Mouse (Mus musculus): ENCODE measurements around the gene Gm17720.

The Gm17720 gene

DNA sequence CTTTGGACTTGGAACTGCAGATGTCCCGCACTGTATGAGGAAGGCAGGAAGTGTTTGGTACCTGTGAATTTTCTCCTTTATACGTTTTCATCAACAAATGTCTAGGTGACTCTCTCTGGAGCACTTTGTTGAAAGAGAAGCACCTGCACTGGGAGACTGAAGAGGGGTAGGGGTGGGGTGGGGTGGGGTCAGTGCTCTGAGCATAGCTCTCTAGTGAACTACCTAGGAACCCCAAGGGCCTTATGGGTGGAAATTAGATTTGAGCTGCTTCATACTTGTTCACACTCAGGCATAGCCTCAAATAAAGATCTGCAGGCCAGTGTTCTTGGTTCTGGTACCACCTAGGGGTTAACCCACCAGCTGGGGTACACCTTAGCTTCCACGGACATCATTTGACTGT lies at the start of gene Gm17720:
Gm17720 (minus strand) TSS at position 101 of the 400 bp plus-strand sequence.
- DNase-seq: no peak

- peak; percentile 53 for DNase-seq
Observed at GRCm38 (mm10) chr8:110145538-110145937, 43.0 kb upstream of the Gm17720 start.

GRCm38 (mm10) chr8:110140770-110141169 lies 38.2 kb upstream of the Gm17720 start:
- DNase-seq: no peak

DNA sequence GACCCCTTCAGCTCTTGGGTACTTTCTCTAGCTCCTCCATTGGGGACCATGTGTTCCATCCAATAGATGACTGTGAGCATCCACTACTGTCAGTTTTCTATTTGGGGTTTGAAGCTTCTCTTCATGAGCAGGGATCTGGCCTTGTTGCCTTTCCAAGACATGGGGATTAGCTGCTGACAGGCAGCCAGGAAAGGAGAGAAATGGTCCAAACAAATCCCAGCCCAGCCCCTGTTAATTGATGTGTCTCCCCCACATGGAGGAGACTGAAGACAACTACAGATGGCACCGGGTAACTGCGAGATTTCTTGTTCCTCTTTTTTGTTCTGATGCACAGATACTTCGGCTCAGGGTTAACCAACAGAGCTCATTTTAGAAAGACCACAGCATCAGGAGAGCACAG lies 37.6 kb upstream of the Gm17720 start:
- no peak for DNase-seq

- DNase-seq: no peak
Observed at GRCm38 (mm10) chr8:110135515-110135914, 33.0 kb upstream of the Gm17720 start.

- DNase-seq: no peak
Observed at GRCm38 (mm10) chr8:110134236-110134635, 31.7 kb upstream of the Gm17720 start.

DNA sequence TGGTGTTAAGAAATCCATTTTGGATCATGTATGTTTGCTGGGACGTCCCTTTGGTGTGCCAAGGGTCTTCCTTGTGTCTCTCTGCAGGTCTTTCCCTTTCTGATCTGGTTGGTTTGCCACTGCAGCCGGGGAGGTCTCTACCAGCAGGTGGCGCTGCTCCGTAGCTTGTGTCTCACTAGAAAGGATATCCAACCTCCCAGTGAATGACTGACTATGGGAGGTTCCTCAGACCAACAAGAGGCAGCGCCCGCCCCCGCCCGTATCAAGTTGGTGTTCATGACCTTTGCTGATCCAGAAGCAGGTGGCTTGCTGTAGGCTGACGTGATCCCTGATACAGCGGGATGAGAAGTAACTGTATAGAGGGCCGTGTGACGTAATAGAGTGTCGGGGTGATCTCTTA lies 28.0 kb upstream of the Gm17720 start:
- DNase-seq: peak; percentile 73

GRCm38 (mm10) chr8:110119715-110120114 lies 17.2 kb upstream of the Gm17720 start:
- peak; percentile 40 for DNase-seq

DNA sequence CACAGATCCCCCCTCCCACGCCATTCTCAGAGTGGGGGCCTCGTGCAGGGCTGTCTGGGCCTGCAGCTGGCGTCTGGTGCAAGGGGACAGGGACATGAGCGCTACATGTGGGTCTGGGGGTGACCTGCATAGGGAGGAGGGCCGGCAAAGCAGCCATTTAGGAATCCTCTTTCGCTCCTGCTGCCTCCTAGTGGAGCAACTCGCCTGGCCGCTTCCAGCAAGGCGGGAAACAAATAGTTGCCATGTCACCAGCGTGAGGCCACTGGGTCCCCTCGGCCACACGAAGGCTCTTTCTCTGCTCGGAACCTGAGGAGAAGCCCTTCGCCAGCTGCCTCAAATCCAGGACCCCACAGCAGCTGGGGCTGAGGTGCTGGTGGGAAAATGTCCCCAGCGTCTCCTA lies 877 bp downstream of the Gm17720 start:
- no peak for DNase-seq

- no peak for DNase-seq
Observed at GRCm38 (mm10) chr8:110100907-110101306, 1.6 kb downstream of the Gm17720 start, which contains the start of gene Gm21964. Gene Gm21964, plus strand, starts transcription at chr8:110101207.

- DNase-seq: no peak
Observed at GRCm38 (mm10) chr8:110091869-110092268, 10.7 kb downstream of the Gm17720 start.

GRCm38 (mm10) chr8:110082416-110083105 lies 20.0 kb downstream of the Gm17720 start:
- DNase-seq: no peak

GRCm38 (mm10) chr8:110079282-110080221 lies 23.0 kb downstream of the Gm17720 start, which contains the start of gene Zfp612:
Gene Zfp612, plus strand, starts transcription at chr8:110079746.
- DNase-seq: peak; percentile 82

GRCm38 (mm10) chr8:110074496-110074895 lies 28.1 kb downstream of the Gm17720 start:
- DNase-seq: no peak

- peak; percentile 43 for DNase-seq
Observed at GRCm38 (mm10) chr8:110071600-110071999, 31.0 kb downstream of the Gm17720 start.

- no peak for DNase-seq
Observed at GRCm38 (mm10) chr8:110069706-110070105, 32.8 kb downstream of the Gm17720 start.

DNA sequence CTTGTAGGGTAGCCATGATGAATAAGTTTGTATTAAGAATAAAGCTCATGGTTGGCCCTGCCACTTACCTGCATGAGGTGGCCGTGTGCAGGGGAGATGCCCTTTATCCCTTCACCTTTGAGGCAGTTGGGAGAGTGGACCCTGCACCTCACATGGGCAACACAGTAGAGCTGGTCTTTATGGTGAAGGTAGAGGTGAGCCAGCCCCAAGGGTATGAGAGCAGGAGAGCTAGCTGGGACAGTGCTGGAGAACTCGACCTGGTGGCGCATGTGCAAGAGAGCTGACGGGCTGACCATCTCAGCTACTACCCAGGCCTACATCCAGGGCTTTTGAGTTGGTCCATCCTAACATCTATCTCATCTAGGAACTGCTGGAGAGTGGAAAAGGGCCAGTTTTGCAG lies 36.9 kb downstream of the Gm17720 start:
- no peak for DNase-seq

DNA sequence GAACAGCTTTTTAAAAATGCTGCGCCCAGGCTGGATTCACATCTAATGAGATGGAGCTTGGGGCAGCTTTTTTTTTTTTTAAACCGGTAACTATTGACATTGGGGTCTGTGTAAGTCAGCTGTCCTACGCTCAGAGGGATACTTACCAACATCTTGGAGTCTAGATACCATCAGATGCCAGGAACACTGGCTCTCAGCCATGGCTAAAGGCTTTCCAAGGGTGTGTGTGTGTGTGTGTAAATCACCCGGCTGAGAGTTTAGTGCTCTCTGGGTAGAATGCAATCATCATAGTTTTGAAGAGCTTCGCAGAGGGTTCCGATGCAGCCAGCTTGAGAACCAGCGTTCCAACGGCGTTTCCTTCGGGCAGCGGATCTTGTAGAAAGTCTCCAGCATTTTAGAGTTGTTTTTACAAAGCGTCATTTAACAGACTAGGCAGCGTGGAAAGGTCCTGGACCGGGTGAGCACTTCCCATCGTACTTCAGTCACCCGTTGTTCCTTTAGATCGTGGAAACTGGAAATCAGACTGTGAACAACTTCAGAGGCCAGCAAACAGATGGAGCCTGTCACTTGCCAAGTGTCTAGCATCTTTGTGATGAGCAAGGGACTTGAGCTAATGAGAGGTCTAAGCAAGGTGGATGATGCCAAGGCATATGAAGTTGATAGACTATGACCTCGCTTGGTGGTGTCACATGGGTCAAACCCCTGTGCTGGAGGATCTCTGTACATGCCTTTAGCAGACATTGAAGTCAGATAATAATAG lies 37.8 kb downstream of the Gm17720 start:
- DNase-seq: no peak

DNA sequence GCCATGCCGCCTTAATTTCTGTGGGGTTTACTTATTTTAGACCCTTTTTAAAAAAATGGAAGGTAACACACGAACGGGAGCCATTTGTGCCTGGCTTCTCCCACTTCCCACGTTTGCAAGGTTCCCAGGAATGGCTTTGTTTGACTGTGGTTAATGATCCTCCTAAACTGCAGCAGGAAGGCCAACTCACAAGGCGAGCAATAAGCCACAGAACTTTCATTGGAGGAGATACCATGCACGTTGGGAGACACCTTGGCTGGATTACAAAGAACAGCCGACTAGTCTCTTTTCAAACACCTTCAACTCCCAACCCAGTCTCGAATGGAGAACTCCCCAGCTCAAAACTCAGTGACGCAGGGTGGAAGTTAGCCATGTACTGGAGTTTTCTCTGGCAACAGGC lies 38.4 kb downstream of the Gm17720 start:
- no peak for DNase-seq

- DNase-seq: no peak
Observed at GRCm38 (mm10) chr8:110058207-110058606, 44.3 kb downstream of the Gm17720 start.

GRCm38 (mm10) chr8:110051208-110051607 lies 51.3 kb downstream of the Gm17720 start:
- no peak for DNase-seq

- no peak for DNase-seq
Observed at GRCm38 (mm10) chr8:110040509-110040908, 62.0 kb downstream of the Gm17720 start.

DNA sequence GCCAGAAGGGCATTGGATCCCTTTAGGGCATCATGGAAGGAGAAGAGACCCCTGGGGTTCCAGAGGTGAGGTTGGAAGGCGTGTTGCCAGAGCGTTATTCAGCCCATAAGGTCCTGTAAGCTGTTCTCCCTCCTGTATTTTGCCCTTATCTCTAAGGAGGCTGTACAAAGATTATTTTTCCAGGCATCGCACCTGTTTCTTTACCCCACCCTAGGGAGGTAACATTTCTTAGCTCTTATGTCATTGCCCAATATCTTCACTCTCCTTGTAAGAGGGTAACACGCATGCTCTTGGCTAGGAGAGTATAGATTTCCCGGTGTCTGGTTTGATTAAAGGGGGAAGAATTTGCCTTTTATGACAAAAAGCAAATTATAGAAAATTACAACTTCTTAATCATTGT lies 62.9 kb downstream of the Gm17720 start, which contains the start of gene Chst4:
Chst4 (minus strand) TSS at position 82 of the 400 bp plus-strand sequence.
- no peak for DNase-seq
